Mouse (Mus musculus): ENCODE data around the gene Gm15056.

Gene Gm15056

DNA sequence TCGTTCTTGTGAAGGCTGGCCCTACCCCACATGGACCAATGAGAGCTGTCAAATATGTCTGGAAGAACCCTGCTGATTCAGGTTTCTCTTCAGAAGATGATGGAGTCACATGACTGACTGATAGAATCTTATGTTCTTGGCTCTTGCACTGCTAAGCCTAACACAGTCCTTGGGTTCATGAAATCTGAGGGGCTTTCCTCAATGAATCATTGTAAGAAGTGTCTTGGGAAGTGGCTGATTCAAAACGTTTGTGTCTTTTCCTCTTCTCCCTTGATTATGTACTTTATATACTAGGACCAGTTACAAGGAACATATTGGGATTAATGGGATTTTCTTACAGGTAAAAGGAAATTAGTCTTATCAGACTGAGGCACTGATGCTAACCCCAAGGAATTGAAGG is at the start of gene Gm15056:
Gene Gm15056, minus strand, starts transcription at position 101 of the 400 bp plus-strand sequence.
- no peak for DNase-seq

DNA sequence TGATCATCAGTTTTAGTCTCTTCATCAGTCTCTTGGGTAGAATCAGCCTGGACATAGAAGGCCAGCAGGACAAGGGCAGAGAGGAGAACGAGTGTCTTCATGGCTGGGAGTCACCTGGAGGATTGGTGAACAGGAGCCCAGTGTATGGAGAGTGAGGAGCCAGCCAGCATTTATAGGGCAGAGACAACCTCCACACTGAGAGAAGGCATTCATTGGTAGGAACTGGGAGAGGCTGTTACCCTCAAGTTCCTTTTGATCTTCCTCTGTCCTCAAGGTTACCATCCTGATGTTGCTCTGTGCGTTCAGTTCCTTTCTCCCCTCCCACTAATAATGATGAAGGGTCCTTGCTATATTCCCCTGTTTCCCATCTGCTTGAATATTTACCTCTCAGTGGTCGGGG is 42.2 kb upstream of the Gm15056 start, which contains the start of gene AY761185:
Gene AY761185, minus strand, starts transcription at position 101 of the 400 bp plus-strand sequence.
- no peak for DNase-seq

DNA sequence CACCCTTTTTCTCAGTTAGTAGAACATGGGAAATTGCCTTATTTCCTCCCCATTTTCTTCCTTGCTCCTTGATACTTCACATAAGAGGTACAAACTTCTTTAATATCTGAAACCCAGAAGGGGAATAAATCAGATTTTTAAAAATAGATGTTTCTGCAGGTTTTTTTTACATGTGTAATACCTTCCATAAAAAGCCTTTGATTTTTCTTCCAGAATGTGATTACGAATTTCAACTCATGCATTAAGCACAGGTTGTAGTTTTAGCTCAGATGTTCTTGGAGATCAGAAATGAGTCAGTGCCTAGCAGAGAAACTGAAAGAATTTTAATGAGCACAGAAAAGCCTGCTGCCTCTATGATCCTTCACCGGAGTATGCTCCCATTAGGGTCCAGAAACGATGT is 19.5 kb upstream of the Gm15056 start, which contains the start of gene Gm6040:
Gene Gm6040, minus strand, starts transcription at position 101 of the 400 bp plus-strand sequence.
- DNase-seq, result no peak

DNA sequence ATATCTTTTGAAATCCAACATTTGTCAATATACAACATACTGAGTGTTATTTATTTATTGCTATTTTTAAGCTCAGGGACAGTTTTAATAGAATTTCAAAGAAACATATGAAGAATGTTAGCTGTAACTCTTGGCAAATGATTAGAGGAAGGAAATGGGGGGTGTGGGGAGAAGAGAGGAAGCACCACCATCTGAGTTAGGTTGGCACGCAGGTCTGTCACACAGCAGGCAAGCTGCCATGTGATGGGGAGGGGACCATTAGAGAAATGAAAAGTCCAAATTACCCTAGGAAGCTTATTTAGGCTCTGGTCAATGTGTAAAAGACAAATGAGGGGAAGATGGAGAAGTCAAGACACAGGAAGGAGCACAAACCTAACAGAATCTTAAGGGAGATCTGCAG is 9.9 kb upstream of the Gm15056 start:
- DNase-seq, result no peak

DNA sequence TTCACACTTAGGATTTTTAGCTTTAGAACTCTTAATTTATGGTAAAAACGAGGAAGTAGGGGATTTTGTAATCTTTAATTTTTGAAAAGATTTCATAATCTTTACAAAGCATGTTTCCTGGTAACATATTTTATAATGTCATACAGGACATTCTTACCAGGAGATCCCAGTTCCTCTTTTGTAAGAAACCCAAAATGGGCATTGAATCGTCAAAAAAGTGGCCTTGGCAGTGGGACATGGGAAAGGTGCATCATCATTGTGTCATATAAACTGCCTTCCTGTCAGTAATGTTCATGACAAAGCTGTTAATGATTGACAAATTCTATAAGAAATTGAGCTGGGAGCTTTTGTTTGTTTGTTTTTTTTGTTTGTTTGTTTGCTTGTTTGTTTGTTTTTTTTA is 5.8 kb upstream of the Gm15056 start:
- DNase-seq, result no peak

DNA sequence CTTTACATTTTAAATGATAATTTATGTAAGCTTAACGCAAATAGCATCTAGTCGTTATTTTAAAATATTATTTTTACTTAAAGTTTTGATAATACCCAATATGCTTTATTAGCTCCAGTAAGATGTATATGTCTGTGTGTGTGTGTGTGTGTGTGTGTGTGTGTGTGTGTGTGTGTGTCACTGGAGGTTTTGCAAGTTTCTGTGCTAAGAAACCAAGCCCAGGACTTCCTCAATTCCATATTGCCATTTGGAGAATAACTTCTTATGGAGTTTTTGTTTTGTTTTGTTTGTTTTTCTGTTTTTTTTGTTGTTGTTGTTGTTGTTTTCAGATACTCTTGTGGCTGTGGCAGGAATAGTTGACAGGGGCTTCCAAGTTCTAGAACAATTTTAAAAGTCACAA is 4.7 kb upstream of the Gm15056 start:
- DNase-seq, result no peak

DNA sequence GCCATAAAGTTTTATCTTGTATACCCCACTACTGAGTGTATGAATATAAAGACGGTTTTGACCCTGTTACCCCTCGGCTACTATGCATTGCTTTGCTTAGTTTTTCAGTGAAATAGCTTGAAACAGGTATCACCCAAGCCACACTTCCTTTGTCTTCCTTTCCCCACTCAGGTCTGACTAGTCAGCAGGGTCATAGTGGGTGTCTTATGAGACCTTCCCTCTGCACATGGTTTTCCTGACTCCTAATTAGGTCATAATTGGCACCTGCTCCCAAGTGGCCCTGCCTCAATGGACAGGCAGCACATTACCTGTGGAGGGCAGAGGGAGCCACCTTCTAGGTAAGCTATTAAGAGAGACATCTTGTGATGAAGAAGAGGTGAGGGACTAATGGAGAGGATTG is 10.1 kb downstream of the Gm15056 start, which contains the start of gene Defb33:
Gene Defb33, plus strand, starts transcription at position 301 of the 400 bp plus-strand sequence.
- no peak for DNase-seq

DNA sequence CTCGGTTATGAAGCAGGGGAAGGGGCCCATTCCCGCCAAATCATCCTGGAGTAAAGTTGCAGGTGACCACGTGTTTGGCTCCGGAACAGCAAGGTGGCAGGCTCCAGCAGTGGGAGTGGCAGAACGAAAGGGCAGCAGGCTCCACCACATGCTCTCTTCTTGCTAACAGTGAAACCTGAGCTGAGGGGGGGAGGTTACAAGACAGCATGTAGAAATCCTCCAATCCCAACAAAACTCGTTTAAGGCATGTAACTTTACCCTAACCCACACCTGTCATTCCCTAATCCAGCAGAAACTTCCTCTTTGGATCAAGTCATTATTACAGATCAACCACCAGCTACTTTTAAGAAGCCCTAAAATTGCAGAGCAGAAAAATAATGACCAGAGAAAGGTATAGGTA is 27.8 kb downstream of the Gm15056 start:
- DNase-seq, result no peak

Measured in lung, adult 18-20 months (tissue).